Mouse (Mus musculus) testis, adult 2 months (tissue): ENCODE measurements around the gene Defb10.
"Not testable (repeated sequence)": the region's sequence is repeated elsewhere in the genome, so short reads cannot be mapped to it uniquely, and the experiment has no call there.

Experiments
- CTCF ChIP-seq: fragments of 200-500 bp; IDR thresholded peaks from 2 replicates; pipeline ENCODE4 v1.5.1; 2012; ENCODE audit warnings: low read depth, mild to moderate bottlenecking, inconsistent platforms, low read length, moderate library complexity; ENCODE audit not compliant: control insufficient read depth, insufficient read depth, insufficient replicate concordance
- POLR2A ChIP-seq: fragments of 200-500 bp; IDR thresholded peaks from 2 replicates; pipeline ENCODE4 v1.6.1; 2012; ENCODE audit warnings: low read depth, mild to moderate bottlenecking, inconsistent platforms, low read length, moderate library complexity; ENCODE audit not compliant: control insufficient read depth

GRCm38 (mm10) chr8:21885321-21885720 is 26.6 kb downstream of the Defb10 start, which contains the start of gene Defb9:
- not testable (repeated sequence) for TF ChIP-seq CTCF, POLR2A
